Mouse (Mus musculus) duodenum, adult 2 months (tissue): ENCODE data around the gene 1700088E04Rik. TPM values are rescaled to one million over a fixed set of nuclear protein-coding genes. Genes with fewer than 3 reads are reported as not detected.

ENCODE experiments used
- polyA plus RNA-seq: library from polyadenylated mRNA; depleted of rRNA; stranded (reverse); fragments of >200 nt; gene quantifications from 2 replicates; pipeline ENCODE4 v1.2.3, GENCODE M21; 2012; ENCODE audit warnings: low replicate concordance; rRNA removed

Gene 1700088E04Rik
- 0.91 and 1.4 TPM in 2 replicates for polyA plus RNA-seq

DNA sequence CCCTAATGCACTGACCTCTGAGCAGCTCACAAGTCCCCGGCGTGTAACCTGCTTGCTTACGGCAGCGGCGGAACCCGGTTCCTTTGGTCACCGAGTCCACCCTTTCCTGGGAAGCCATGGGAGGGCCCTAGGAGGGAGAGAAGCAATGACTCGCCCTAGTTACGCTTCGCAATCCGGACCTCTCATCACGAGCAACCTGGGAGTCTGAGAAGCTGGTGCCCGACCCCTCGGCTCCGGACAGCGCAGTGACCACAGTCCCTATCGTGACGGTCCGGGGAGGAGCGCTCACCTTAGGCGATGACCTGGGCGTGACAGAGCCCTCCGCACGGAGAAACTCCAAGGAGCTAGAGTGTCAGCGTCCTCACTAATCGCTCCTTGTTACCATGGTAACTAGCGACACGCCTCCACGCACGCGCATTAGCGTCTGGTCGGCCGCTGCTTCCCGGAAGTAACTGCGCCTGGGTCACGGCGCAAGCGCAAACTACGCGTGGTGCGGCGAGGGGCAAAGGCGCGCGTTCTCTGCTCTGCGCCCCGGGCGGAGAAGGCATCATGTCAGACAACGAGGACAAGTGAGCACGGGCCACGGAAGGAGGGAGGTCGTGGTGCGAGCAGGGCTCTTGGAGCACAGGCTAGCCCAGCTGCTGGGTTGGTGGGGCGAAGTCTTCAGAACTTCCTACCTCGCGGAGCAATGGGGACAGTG, at the start of gene 1700088E04Rik, which contains the start of gene Polr2f:
TSS of gene 1700088E04Rik (minus strand) at position 388 of the 700 bp plus-strand sequence.
TSS of gene Polr2f (plus strand) at position 144 of the 700 bp plus-strand sequence.

DNA sequence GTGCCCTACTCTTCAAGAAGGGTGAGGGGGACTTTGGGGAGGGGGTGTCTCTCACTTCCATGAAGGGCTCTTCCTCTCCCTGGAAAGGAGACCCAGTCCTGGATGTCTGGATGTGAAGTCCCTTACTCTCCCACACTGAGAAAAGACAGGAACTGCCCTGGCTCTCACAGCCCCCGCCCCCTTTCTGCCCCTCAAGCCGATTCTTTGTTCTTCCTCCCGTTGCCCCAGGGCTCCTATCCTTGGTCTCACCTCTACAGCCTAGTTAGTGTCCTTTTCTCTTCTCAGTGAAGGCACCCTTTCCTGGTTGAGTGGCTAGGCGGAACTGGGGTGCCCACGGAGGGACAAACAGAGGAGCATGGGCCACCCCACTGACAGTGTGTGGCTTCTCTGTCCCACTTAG, 24.1 kb upstream of the 1700088E04Rik start, which contains the start of gene Sox10:
TSS of gene Sox10 (minus strand) at position 101 of the 400 bp plus-strand sequence.

DNA sequence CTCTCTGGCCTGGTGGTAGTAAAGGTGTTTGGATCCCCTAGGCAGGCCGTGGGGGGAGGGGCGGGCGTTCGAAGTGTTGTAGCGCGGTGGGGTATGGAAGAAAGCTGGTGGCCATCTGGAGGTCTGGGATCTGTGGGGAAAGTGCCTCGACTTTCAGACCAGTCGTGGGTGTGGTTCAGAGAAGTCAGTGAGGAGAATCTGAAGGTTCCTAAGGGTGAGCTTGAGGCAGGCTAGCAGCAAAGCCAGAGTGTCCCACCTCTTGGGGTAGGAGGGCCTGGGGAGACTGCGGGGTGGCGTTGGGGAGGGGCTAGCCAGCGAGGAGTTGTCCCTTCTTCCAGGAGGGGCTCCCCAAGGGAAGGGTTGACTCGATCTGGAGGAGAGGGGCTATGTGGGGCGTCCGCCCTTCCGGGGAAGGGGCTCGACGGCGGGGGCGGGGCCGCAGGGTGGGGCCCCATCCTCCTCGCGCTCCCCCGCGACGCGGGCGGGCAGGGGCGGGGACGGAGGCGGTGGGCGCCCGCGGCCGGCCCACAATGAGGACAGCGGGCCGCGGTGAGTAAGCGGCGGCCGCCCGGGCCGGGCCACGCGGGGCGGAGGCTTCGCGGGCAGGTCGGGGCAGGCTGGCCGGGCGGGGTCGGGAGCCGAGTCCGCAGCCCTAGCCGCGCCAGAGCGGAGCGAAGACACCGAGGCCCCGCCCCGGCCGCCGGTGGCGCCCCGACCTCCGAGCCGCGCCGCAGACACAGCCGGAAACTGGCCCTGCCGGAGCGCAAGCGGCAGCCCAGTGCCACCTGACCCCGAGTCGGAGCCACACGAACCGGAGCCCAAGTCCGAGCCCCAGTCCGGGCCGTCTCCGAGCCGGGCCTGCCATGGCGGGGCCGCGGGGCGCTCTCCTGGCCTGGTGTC, 32.4 kb downstream of the 1700088E04Rik start, which contains the start of gene Micall1:
TSS of gene Micall1 (plus strand) at position 478 of the 900 bp plus-strand sequence.

Other genes with a start within 250 kb of the 1700088E04Rik start
- gene Gm49510, start 241.6 kb downstream of the 1700088E04Rik start, polyA plus RNA-seq, result 0.12 and 0.13 TPM in 2 replicates
- 58.0 and 64.8 TPM in 2 replicates for gene Sh3bp1, start 241.5 kb downstream of the 1700088E04Rik start, polyA plus RNA-seq
- 3.9 and 4.0 TPM in 2 replicates for gene Pdxp, start 227.3 kb downstream of the 1700088E04Rik start, polyA plus RNA-seq
- gene Lgals1, start 214.5 kb downstream of the 1700088E04Rik start, polyA plus RNA-seq, result 75.9 and 89.4 TPM in 2 replicates
- gene Nol12, start 206.3 kb downstream of the 1700088E04Rik start, polyA plus RNA-seq, result 11.1 and 12.5 TPM in 2 replicates
- 49.7 and 55.3 TPM in 2 replicates for gene Triobp, start 193.5 kb downstream of the 1700088E04Rik start, polyA plus RNA-seq
- 146 and 201 TPM in 2 replicates for gene H1f0, start 112.8 kb downstream of the 1700088E04Rik start, polyA plus RNA-seq
- 8.1 and 19.3 TPM in 2 replicates for gene Galr3, start 99.4 kb downstream of the 1700088E04Rik start, polyA plus RNA-seq
- 138 and 175 TPM in 2 replicates for gene Ankrd54, start 78.4 kb downstream of the 1700088E04Rik start, polyA plus RNA-seq
- gene Eif3l, start 66.1 kb downstream of the 1700088E04Rik start, polyA plus RNA-seq, result 66.9 and 77.4 TPM in 2 replicates
- 19.0 and 20.5 TPM in 2 replicates for gene Micall1, start 32.4 kb downstream of the 1700088E04Rik start, polyA plus RNA-seq
- 39.5 and 50.7 TPM in 2 replicates for gene Polr2f, start 244 bp downstream of the 1700088E04Rik start, polyA plus RNA-seq
- gene Sox10, start 24.0 kb upstream of the 1700088E04Rik start, polyA plus RNA-seq, result 2.8 and 3.6 TPM in 2 replicates
- gene Pick1, start 87.9 kb upstream of the 1700088E04Rik start, polyA plus RNA-seq, result 26.4 and 32.8 TPM in 2 replicates
- gene Gm49486, start 88.1 kb upstream of the 1700088E04Rik start, polyA plus RNA-seq, result 0.09 TPM in 1 of 2 replicates, not detected in the other
- 0.78 and 2.5 TPM in 2 replicates for gene Slc16a8, start 113.5 kb upstream of the 1700088E04Rik start, polyA plus RNA-seq
- gene Baiap2l2, start 144.3 kb upstream of the 1700088E04Rik start, polyA plus RNA-seq, result 360 and 593 TPM in 2 replicates
- 40.2 and 50.6 TPM in 2 replicates for gene Pla2g6, start 187.1 kb upstream of the 1700088E04Rik start, polyA plus RNA-seq
- gene Maff, start 205.4 kb upstream of the 1700088E04Rik start, polyA plus RNA-seq, result 5.3 and 21.1 TPM in 2 replicates